Mouse (Mus musculus) activated CD4-positive, CD25-positive, alpha-beta regulatory T cell, adult 4 months (primary cell): ENCODE measurements around the gene Fam83g. TPM values are rescaled to one million over a fixed set of nuclear protein-coding genes. Genes with fewer than 3 reads are reported as not detected.
"Not testable (repeated sequence)": the region's sequence is repeated elsewhere in the genome, so short reads cannot be mapped to it uniquely, and the experiment has no call there.

Experiments used
- ATAC-seq: one replicate; pipeline ENCODE4 v1.8.0; 2017
- polyA plus RNA-seq, 2 experiments: library from polyadenylated mRNA; unstranded; fragments of 100-300 nt; shearing (Covaris generic); gene quantifications; one replicate each; pipeline ENCODE4 v1.2.1; 2017

Fam83g gene
- polyA plus RNA-seq = under 1 TPM; 0.24 to 0.40 TPM

DNA sequence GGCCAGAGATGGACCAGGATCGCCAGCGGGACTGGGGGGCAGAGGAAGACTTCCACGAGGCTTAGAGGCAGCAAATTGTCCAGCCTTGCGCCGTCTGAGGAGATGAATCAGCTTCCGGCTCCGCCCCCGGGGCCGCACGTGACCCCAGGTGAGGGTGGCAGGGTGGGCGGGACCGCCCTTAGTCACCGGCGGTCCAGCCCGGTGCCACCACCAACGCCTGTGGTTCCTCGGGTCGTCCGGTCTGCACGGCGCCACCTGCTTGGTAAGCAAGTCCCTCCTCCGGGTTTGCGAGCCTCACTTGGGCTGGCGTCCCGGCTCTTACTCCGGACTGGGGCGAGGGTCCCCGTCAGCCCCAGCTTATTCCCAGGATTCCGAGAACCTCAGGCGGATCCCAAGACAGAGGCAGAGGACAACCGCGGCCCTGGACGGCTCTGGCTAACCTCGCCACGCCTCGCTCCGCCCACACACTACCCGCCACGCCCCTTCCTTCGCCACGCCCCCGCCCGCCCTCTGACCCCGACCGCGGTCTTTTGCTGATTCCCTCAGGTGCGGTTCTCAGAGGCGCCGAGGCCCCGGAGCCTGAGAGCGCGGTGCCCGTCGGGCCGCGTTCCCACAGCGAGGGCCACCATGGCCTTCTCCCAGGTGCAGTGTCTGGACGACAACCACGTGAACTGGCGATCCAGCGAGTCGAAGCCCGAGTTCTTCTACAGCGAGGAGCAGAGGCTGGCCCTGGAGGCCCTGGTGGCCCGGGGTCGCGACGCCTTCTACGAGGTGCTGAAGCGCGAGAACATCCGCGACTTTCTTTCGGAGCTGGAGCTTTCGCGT lies at the start of gene Fam83g:
TSS of gene Fam83g (plus strand) at position 185 of the 825 bp plus-strand sequence.
- ATAC-seq = peak; percentile 64

DNA sequence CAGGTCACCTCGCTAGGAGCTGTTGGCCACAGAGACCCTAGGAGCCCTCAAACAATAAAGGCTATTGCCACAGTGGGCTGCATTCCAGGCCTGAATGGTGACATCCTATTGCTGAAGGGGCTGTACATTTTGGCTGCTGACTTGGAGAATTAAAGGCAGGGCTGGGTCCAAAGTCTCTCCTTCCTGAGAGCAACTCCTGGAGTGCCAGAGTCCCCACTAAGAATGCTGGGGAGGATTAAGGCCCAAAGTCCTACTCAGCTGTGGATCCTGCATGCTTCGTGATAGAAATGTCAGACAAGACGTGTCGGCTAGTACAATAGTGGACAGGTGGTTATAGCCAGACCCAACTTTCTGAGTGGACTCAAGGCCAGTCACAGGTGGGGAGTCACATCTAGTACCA lies 47.6 kb upstream of the Fam83g start:
- ATAC-seq = not testable (repeated sequence)

DNA sequence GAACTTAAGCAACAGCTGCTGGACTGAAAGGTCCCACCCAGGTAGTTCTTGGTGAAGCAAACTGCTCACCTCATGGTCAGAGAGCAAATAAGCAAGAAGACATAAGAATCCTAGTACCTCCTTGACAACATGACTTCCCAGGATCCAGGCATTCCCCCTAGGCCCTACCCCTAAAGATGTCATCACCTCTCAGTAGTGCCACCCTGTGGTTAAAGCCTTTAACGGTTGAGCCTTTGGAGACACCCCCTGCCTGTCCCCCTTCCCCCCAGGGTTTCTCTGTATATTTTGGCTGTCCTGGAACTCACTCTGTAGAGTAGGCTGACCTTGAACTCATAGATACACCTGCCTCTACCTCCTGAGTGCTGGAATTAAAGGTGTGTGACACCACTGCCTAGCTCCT lies 46.5 kb upstream of the Fam83g start:
- ATAC-seq = no peak

DNA sequence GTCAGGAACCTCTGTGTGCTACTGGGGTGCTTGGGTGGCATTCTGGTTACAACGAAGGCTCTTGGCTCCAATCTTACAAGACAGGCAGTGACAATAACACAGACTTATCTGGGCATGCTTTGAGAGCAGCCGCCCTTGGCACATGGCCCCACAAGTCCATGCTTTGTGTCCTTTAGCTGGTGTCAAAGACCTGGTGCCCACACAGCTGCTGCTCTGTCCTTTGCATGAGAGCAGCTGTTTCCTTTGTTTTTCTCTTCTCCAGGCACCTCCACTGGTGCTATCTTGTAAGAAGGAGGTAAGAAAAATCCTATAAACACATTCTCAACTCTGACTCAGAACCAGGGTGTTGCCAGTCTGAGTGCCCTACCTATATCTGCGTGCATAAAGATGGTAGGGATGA lies 46.0 kb upstream of the Fam83g start:
- no peak for ATAC-seq

DNA sequence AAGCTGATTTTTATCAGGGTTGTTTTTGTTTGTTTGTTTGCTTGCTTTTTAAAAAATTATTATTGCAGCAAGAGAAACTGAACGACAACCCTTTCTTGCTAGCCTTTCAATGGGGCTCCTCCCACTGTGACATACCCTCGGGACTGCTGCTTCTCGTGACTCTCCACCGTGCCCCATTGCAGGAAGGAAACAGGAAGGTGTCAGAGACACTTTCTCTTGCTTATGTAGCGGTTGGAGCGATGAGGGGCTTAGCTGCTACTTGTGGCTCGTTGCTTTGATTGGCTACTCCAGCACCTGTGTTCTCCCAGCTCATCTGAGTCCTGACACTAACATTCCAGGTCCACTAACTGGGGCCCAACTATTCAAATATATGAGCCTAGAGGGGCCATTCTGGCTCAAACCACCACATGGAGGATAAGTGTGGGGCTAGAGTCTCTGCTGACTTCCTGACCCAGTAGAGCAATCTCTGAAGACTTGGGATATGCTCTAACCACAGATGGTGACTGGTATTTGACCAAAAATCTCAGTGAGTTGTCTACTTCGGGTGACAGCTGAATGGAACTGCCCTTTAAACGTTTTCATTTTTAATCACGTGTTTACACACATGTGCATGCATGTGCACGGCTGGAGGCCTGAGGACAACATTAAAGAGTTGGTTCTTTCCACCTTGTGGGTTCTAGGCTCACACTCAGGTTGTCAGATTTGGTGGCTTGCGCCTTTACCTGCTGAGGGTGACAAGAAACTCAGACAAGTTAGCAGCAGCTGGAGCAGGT lies 44.9 kb upstream of the Fam83g start:
- ATAC-seq = peak; percentile 67

DNA sequence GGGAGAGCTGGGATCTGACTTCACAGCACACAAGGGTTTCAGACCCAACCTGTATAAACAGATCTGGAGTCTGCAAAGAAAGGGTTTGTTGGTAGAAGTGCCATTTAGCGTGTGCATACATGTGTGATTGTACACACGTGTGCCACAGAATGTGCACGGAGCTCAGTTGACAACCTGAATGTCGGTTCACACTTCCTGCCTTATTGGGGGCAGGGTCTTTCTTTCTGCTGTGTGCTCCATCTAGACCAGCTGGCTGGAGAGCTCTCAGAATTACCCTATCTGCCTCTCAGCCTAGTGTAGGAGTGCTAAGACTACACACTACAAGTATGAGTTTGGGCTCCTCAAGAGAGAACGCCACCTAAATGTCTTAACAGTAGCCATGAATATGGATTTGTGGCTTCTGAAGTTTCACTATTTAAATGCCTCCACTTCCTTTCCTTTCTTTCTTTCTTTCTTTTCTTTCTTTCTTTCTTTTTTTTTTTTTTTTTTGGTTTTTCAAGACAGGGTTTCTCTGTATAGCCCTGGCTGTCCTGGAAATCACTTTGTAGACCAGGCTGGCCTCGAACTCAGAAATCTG lies 44.2 kb upstream of the Fam83g start:
- ATAC-seq = no peak

DNA sequence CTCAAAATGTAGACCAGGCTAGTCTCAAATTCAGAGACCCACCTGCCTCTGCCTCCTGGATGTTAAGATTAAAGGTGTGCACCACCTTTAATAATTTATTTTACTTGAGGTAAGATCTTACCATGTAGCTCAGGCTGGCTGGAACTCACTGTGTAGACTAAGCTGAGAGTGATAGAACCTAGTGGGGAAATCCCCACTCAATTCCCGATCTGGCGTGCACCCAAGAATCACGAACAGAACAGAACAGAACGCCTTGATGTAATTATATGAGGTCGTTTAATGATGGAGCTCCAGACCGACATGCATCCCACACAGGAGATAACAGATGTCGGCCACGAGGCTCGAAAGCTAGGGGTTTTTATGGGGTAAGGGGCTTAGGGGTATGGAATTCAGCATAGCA lies 43.3 kb upstream of the Fam83g start:
- ATAC-seq = not testable (repeated sequence)

DNA sequence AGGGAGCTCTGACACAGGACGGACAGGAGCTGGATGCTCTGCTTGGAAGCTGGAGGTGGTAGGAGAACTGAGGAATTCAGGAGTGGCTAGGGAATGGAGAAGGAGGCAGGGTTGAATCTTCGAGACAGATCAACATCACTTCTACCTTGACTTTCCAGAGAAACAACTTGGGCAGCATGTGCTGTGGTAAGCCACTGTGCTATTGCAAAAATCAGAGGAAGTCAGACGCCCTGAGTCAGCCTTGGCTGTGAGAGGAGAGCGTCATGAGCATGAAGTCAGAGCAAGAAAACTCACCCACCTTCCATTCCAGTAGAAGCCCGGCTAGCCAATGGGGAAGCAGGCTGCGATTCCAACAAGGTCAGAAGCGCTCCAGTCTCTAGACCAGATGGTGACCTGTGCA lies 41.8 kb upstream of the Fam83g start:
- ATAC-seq = no peak

DNA sequence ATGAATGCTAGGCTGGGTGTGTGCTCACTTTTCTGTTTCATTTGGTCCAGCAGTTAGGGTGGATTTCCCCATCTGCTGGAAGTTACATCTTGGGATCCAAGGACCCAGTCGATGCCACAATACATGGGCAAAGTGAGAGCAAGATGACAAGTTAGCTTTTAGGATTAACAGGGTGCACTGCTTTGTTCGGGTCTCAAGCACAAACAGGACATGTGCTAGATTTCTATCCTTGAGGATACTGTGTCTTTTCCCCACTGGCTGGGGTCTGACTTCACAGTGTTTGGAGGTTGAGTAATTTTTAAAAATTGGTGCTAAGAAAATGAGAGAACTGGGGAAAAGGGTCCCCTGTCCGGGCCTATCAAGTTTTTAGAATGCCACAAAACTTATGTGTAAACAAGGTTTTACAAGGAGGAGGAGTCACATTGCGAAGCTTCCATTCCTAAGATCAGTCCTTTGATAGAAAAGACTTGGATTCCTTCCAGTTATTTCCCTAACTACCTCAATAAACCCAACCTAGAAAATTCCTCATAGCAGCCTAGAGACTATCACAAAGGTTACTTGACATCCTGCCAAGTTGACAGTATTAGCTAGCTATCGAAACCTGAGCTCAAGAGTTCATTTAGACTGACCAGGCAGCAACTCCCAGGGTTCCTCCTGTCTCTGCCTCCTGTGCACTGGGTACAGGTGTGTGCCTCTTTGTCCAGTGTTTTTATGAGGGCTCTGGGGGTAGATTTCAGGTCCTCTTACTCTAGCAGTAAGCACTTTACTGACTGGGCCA lies 40.5 kb upstream of the Fam83g start:
- ATAC-seq = no peak

DNA sequence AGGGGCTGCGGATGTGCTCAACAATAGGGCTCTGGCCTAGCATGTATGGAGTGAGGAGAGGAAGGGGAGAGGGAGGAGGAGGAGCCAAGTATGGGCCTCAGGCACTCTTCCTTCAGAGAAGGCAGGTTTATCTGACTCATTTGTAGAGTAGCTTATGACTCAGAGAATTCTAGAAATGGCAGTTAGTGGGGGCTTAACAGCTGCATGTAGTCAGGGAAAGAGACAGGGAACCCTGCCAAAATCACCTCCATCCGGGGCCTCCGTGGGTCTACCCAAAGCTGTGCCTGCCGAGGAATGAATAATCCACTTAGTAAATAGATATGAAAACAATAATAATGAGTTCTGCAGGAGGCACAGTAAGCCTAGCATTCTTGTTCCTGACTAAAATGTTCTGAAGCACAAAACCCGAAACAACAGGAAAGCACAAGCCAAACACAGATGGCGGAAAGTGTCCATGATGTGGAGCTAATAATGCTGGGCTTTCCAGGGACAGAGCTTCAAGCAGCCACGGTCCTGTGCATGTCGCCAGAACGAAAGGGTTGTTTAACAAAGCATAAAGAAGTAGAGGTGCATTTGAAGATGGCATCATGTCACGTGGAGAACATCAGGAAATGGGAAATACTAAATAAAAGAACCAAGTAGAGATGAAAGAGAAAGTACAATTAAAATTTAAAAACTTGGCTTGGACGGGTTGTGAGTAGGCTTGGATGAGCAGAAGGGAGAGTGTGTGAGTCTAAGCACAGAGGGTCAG lies 39.1 kb upstream of the Fam83g start:
- ATAC-seq = peak; percentile 48

DNA sequence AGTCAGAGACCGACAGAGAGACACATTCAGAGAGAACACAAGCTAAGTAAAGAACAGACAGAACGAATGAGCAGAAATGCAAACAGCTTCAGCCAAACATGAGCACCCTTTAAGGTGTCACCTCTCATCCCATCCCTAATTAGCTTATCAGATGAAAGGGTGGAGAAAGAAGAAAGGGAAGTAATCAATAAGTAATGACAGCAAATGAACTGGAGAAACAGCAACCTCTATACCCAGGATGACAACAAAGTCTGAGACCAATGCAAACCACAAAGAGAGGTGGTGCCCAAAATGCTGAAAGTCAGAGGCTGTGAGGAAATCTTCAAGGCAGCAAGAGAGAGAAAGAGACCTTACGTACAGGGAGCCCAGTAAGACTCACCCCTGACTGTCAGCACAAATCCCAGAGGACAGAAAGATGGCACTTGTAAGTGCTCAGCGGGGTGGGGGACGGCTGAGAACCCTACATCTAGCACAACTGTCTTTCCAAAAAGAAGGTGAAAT lies 38.5 kb upstream of the Fam83g start:
- ATAC-seq = no peak

DNA sequence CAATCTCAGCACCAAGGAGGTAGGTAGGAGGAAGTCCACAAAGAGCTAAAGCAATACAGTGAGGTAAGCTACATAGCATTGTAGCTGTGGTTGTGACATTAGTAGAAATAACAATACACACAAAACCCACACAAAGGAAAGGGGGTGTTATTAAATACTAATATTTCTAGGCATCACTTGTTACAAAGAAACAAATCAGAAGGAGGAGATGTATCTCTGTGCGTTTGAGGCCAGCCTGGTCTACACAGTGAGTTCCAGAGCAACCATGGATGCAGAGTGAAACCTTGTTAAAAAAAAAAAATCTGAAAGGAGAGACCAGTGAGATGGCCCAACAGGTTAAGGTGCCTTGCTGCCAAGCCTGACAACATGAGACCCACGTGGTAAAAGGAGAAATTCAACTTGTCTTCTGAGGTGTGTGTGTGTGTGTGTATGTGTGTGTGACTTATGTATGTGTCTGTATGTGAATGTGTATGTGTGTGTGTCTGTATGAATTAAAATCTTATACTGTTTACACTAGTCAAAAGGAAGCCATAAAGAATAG lies 37.3 kb upstream of the Fam83g start:
- ATAC-seq = no peak

DNA sequence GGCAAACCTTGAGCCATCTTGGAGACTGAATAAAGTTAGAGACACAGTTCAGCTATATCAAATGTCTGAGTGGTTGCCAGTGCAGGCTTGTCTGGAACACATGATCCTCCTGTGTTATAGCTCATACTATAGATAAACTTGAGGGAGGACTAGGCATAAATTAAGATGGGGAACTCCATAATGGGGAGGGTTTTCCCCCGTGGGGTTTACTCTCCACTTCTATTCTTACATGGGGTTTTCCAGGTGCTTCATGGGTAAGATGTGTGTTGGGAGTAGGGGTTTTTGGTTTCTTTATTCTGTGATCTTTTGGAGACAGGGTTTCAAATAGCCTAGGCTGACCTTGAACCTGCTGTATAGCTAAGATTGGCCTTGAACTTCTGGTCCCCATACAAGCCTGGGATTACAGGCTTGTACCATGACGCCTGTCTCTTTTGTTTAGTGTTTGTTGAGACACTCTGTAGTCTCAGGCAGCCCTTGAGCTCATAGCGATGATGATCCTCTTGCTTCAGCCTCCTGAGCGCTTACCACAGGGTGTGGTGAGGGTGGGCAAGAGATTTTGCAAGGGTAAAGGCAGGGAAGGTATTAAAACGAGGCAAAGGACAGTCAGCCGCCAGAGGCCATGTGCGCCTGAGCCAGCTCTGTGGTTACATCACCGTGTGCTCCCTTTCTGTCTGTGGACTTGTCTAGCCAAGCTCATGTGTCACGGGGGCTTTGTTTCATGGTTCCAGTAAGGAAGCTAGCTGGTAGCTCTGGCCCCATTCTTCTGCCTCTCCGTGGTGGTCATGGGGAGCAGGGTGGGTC lies 36.6 kb upstream of the Fam83g start:
- peak; percentile 64 for ATAC-seq

DNA sequence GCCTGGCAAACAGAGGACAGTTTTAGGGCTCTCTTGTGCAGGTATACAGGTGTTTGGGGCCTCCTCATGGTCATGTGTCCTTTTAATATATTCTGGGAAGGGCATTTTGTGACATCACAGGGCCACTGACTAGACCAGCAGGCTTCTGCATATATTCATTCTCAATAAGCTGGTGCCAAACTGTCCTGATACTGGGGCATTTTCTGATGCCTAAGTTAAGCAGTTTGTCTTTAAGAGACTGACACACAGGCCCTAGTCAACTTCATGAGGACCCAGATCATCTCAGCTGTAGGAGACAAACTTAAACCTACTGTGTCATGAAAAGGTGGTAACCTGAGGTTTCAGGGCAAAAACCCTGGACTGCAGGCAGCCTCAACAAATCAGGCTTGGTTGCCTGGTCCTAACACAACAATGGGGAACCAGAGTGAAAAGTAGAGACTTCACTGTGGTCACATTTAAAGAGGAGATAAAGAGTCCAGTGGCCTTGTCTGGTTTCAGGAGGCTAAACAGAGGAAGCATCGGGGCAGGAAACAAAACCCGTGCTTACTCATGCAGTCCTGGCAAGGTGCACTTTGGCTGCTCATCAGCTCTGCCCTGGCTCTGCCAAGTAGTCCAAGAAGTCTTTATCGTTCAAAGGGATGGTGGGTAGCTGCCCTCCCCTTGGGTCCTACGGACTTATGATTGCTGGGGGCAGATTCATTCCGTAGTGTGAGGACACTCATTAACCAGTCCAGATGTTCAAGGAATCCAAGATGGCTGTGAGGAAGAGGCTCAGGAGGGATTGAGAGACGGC lies 35.7 kb upstream of the Fam83g start:
- ATAC-seq = no peak

DNA sequence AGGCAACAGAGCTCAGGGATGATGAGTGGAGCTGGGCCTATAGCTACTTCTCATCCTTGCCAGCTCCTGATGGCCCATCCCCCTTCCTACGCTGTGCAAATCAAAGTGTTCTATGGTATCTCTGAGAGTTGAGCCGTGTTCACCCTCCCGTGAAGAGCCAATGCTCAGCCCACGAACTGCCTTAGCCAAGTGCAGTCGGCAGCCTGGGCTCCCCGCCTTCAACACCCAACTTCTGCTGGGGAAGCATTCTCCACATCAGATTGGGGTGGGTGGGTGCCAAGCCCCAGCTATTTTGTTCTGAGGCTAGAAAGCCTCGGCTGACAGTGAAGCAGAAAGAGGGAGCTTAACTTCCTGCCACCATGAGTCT lies 35.2 kb upstream of the Fam83g start:
- no peak for ATAC-seq

DNA sequence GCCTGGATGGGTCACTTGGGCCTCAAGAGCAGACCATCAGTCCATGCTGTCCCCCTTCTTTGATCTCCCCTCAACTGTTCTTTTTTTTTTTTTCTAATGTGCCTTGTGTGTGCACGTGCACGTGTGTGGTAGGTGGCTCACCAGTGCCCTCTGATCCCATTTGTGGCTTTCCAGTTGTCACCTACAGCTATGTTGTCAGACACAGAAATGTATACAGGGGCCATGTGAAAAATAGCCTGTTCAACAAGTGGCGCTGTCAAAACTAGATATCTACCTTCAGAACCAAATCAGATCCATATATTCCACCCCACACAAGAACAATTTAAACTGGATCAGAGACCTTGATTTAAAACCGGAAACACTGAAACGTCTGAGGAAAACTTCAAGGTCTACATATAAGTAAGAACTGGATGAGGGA lies 34.7 kb upstream of the Fam83g start:
- no peak for ATAC-seq

DNA sequence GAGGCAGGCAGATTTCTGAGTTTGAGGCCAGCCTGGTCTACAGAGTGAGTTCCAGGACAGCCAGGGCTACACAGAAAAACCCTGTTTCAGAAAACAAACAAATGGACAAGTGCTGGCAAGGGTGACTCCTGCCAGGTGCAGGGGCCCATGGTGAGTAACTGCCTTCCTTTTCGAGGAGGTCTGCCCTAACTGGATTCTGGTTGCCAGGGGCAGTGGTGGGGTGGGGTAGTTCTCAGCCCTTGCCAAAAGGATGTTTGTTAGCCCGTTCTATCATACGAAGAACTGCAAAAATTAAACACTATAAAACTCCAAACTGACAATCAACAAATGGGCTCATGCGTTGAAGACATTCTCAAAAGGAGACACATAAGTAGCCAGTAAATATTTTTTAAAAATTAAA lies 34.3 kb upstream of the Fam83g start:
- no peak for ATAC-seq

DNA sequence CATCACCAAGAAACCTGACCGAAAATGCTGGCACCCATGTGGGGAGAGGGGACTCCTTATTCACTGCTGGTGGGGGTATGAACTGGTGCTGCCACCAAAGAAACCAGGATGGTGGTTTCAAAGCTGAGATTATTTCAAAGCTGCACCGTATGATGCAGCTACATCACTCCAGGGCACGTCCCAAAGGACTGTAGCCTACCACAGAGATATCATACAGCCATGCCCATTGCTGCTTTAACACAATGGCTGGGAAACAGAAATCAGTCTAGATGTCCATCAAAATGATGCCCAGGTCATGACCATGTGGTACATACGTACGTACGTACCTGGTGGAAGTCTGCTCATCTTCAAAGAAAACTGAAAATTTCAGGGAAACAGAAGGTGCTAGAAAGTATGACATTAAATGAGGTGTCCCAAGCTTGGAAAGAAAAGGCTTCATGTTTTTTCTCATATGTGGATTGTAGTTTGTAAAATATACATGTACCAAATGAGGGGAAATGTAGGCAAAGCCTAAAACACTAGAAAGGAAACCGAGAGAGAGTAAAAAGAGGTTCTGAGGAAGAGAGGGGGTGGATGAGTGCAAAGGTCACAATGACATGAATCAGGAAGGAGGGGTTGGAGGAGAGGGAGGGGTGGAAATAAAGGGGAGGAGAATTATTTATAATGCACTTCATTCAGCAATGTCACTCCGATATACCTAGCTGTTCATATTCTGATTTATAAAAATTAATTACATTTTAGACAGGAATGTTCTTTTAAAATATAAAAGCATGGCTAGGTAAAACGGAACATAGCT lies 33.2 kb upstream of the Fam83g start:
- ATAC-seq = no peak

DNA sequence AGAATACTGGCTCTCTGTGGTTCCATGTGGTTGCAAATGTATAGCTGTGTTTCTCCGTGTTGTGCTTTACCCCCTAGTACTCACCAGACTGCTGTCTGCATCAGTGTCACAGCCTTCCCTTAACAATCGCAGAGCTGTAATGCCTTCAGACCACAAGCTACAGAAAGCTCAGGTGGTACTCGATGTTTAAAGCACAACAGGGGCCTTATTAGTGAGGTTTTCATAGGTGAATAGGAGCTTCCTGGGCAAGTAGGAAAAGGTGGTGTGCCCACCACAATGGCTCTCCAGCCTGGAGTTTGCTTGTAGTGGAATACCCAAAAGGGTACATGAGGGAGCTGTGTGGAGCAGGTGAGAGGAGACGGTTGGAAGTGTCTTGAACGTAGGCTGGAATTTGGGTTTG lies 31.7 kb upstream of the Fam83g start:
- ATAC-seq = no peak
